Mouse (Mus musculus): ENCODE measurements around the gene Per2.

DNA sequence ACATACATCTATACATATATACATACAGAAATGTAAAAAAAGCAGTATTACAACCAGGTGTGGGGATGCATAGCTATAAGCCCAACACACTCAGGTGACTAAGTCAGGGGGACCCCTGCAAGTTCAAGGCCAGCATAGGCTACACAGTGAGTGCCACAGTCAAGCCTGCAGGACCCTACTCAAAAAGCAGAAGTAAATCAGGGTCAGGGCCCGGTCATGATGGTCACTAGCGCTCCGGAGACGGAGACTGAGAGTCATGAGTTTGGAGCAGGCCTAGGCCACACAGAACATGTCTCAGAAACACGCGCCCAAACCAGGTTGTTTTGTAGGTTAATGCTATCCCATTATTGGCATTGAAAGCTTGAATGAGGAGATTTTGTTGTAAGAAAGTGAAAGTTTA is 39.5 kb upstream of the Per2 start:
- no peak for TF ChIP-seq CTCF (IDR thresholded peaks at IDR 0.05; ENCODE audit: low read depth)
- TF ChIP-seq EP300 (IDR thresholded peaks at IDR 0.05; ENCODE audit: low read depth) = no peak

Measured in liver, embryonic 14.5 days (tissue).